Mouse (Mus musculus): ENCODE results near the gene Vezt.

- TF ChIP-seq CTCF (IDR thresholded peaks at IDR 0.05; ENCODE audit: borderline replicate concordance, extremely low read depth, insufficient read depth, insufficient read length) (no peak), POLR2A (IDR thresholded peaks at IDR 0.05; ENCODE audit: borderline replicate concordance, extremely low read depth, insufficient read depth, insufficient read length, poor library complexity, severe bottlenecking) (no peak)
Observed at GRCm38 (mm10) chr10:93912917-93913316, 122.7 kb downstream of the Vezt start.
